Mouse (Mus musculus): ENCODE results near the gene Slc27a1. TPM values are rescaled to one million over a fixed set of nuclear protein-coding genes. Genes with fewer than 3 reads are reported as not detected.

Gene Slc27a1
- polyA plus RNA-seq, 1 experiment = 21.8 TPM

GRCm38 (mm10) chr8:71592374-71593170 lies 23.9 kb downstream of the Slc27a1 start:
- Histone ChIP-seq H3K9ac (ENCODE audit: low read depth, poor library complexity, severe bottlenecking) (peak overlapping the region; percentile 92), H3K36me3 (ENCODE audit: control insufficient read depth, insufficient read depth, low read length, poor library complexity, severe bottlenecking) (no peaks in the 10 kb centered on the region), H3K9me3 (replicated peaks; ENCODE audit: control insufficient read depth, insufficient read depth, low read length, poor library complexity, severe bottlenecking) (no peaks in the 10 kb centered on the region), H3K27me3 (ENCODE audit: control insufficient read depth, insufficient read depth, low read length, poor library complexity, severe bottlenecking) (no peaks in the 10 kb centered on the region), H3K4me3 (ENCODE audit: low read depth, low read length) (peak overlapping the region; percentile 80), H3K27ac (ENCODE audit: insufficient read depth, low read length) (peak overlapping the region; percentile 45), H3K4me1 (ENCODE audit: control insufficient read depth, insufficient read depth, low read length) (no peaks in the 10 kb centered on the region)
- TF ChIP-seq EP300 (IDR thresholded peaks at IDR 0.05; ENCODE audit: insufficient read depth, low read depth, low read length) (no peak), POLR2A (IDR thresholded peaks at IDR 0.05; ENCODE audit: insufficient read depth, low read length) (no peak), CTCF (IDR thresholded peaks at IDR 0.05; ENCODE audit: low read depth, low read length) (no peak)

- Histone ChIP-seq H3K9me3 (replicated peaks; ENCODE audit: control insufficient read depth, insufficient read depth, low read length, poor library complexity, severe bottlenecking) (no peaks in the 10 kb centered on the region), H3K36me3 (ENCODE audit: control insufficient read depth, insufficient read depth, low read length, poor library complexity, severe bottlenecking) (no peaks in the 10 kb centered on the region), H3K27me3 (ENCODE audit: control insufficient read depth, insufficient read depth, low read length, poor library complexity, severe bottlenecking) (no peaks in the 10 kb centered on the region), H3K27ac (ENCODE audit: insufficient read depth, low read length) (no peak overlapping the region), H3K4me3 (ENCODE audit: low read depth, low read length) (no peak overlapping the region), H3K4me1 (ENCODE audit: control insufficient read depth, insufficient read depth, low read length) (no peaks in the 10 kb centered on the region), H3K9ac (ENCODE audit: low read depth, poor library complexity, severe bottlenecking) (no peak overlapping the region)
- no peak for TF ChIP-seq CTCF (IDR thresholded peaks at IDR 0.05; ENCODE audit: low read depth, low read length)
- no peak for TF ChIP-seq EP300 (IDR thresholded peaks at IDR 0.05; ENCODE audit: insufficient read depth, low read depth, low read length)
- TF ChIP-seq POLR2A (IDR thresholded peaks at IDR 0.05; ENCODE audit: insufficient read depth, low read length) = no peak
Measured at GRCm38 (mm10) chr8:71593556-71594323, 25.1 kb downstream of the Slc27a1 start.

DNA sequence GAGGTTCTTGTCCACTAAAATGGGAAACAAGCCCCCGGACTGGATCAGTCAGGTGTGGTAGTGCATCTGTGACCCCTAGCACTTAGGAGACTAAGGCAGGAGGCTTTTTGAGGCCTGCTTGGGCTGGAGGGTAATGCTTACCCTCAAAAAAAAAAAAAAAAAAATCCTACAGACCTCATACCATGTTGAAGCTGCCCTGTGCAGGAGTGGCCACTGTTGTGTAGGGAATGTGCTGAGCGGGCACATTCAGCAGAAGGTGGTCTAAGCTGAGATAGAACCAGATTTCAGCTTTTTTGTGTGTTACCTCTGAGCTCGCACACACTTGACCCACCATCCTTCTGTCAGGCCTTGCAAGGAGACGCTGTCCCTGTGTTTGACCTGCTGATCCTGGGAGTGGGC lies 25.6 kb downstream of the Slc27a1 start:
- H3K9me3 ChIP-seq (replicated peaks; ENCODE audit: control insufficient read depth, insufficient read depth, low read length, poor library complexity, severe bottlenecking) = no peaks in the 10 kb centered on the region
- H3K27ac ChIP-seq (ENCODE audit: insufficient read depth, low read length) = no peak overlapping the region
- no peaks in the 10 kb centered on the region for H3K27me3 ChIP-seq (ENCODE audit: control insufficient read depth, insufficient read depth, low read length, poor library complexity, severe bottlenecking)
- H3K9ac ChIP-seq (ENCODE audit: low read depth, poor library complexity, severe bottlenecking) = no peak overlapping the region
- H3K36me3 ChIP-seq (ENCODE audit: control insufficient read depth, insufficient read depth, low read length, poor library complexity, severe bottlenecking) = no peaks in the 10 kb centered on the region
- H3K4me1 ChIP-seq (ENCODE audit: control insufficient read depth, insufficient read depth, low read length) = no peaks in the 10 kb centered on the region
- H3K4me3 ChIP-seq (ENCODE audit: low read depth, low read length) = no peak overlapping the region
- TF ChIP-seq EP300 (IDR thresholded peaks at IDR 0.05; ENCODE audit: insufficient read depth, low read depth, low read length) (no peak), CTCF (IDR thresholded peaks at IDR 0.05; ENCODE audit: low read depth, low read length) (no peak), POLR2A (IDR thresholded peaks at IDR 0.05; ENCODE audit: insufficient read depth, low read length) (no peak)

GRCm38 (mm10) chr8:71595862-71596261 lies 27.2 kb downstream of the Slc27a1 start:
- TF ChIP-seq POLR2A (IDR thresholded peaks at IDR 0.05; ENCODE audit: insufficient read depth, low read length) (no peak), CTCF (IDR thresholded peaks at IDR 0.05; ENCODE audit: low read depth, low read length) (peak; percentile 99), EP300 (IDR thresholded peaks at IDR 0.05; ENCODE audit: insufficient read depth, low read depth, low read length) (peak; percentile 47; the same call in 1 of the 2 replicates)
- no peak overlapping the region for H3K27ac ChIP-seq (ENCODE audit: insufficient read depth, low read length)
- no peaks in the 10 kb centered on the region for H3K9me3 ChIP-seq (replicated peaks; ENCODE audit: control insufficient read depth, insufficient read depth, low read length, poor library complexity, severe bottlenecking)
- no peaks in the 10 kb centered on the region for H3K4me1 ChIP-seq (ENCODE audit: control insufficient read depth, insufficient read depth, low read length)
- no peaks in the 10 kb centered on the region for H3K27me3 ChIP-seq (ENCODE audit: control insufficient read depth, insufficient read depth, low read length, poor library complexity, severe bottlenecking)
- no peaks in the 10 kb centered on the region for H3K36me3 ChIP-seq (ENCODE audit: control insufficient read depth, insufficient read depth, low read length, poor library complexity, severe bottlenecking)
- no peak overlapping the region for H3K9ac ChIP-seq (ENCODE audit: low read depth, poor library complexity, severe bottlenecking)
- H3K4me3 ChIP-seq (ENCODE audit: low read depth, low read length) = no peak overlapping the region

DNA sequence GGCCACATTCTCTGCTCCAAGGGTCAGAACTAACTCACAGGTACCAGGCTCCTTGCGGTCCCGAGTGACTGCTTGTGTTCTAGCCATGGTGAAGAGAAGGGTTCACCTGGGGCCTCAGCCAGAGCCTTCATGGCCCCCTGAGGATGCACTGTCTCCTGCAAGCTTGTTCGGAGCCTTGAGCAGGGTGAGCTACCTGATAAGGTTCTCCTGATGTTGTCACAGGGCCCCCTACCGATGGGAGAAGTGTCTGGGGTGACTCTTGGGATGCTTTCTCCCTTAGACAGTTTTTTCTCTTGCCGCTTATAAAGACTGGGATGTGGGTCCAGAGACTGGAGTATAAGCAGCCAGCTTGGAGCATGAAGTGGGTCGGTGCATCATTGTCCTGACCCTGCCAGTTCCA lies 27.7 kb downstream of the Slc27a1 start:
- Histone ChIP-seq H3K27ac (ENCODE audit: insufficient read depth, low read length) (no peak overlapping the region), H3K9ac (ENCODE audit: low read depth, poor library complexity, severe bottlenecking) (no peak overlapping the region), H3K36me3 (ENCODE audit: control insufficient read depth, insufficient read depth, low read length, poor library complexity, severe bottlenecking) (no peaks in the 10 kb centered on the region), H3K4me3 (ENCODE audit: low read depth, low read length) (no peak overlapping the region), H3K27me3 (ENCODE audit: control insufficient read depth, insufficient read depth, low read length, poor library complexity, severe bottlenecking) (no peaks in the 10 kb centered on the region), H3K9me3 (replicated peaks; ENCODE audit: control insufficient read depth, insufficient read depth, low read length, poor library complexity, severe bottlenecking) (no peaks in the 10 kb centered on the region), H3K4me1 (ENCODE audit: control insufficient read depth, insufficient read depth, low read length) (no peaks in the 10 kb centered on the region)
- no peak for TF ChIP-seq POLR2A (IDR thresholded peaks at IDR 0.05; ENCODE audit: insufficient read depth, low read length)
- peak; percentile 8 for TF ChIP-seq CTCF (IDR thresholded peaks at IDR 0.05; ENCODE audit: low read depth, low read length)

DNA sequence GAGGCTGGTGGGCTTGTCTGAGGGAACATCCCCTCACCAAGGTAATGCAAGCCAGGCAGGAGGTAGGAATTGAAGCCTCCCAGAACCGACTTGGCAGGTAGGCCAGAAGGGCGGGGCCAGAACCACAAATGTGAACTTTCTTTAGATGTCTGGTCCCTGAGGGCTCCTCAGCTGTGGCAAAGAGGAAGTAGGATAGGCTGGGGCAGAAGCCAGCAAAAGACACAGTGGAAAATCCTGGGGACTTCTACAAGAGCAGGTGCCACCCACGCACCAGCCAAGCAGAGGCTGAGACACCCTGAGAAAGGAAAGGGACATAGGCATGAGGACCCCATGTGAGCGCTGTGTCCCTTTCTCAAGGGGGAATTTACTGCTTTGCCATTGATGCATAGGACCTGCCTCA lies 28.1 kb downstream of the Slc27a1 start:
- no peak for TF ChIP-seq EP300 (IDR thresholded peaks at IDR 0.05; ENCODE audit: insufficient read depth, low read depth, low read length)
- no peak for TF ChIP-seq POLR2A (IDR thresholded peaks at IDR 0.05; ENCODE audit: insufficient read depth, low read length)
- no peak for TF ChIP-seq CTCF (IDR thresholded peaks at IDR 0.05; ENCODE audit: low read depth, low read length)
- Histone ChIP-seq H3K4me1 (ENCODE audit: control insufficient read depth, insufficient read depth, low read length) (no peaks in the 10 kb centered on the region), H3K9me3 (replicated peaks; ENCODE audit: control insufficient read depth, insufficient read depth, low read length, poor library complexity, severe bottlenecking) (no peaks in the 10 kb centered on the region), H3K9ac (ENCODE audit: low read depth, poor library complexity, severe bottlenecking) (no peak overlapping the region), H3K4me3 (ENCODE audit: low read depth, low read length) (no peak overlapping the region), H3K27me3 (ENCODE audit: control insufficient read depth, insufficient read depth, low read length, poor library complexity, severe bottlenecking) (no peaks in the 10 kb centered on the region), H3K36me3 (ENCODE audit: control insufficient read depth, insufficient read depth, low read length, poor library complexity, severe bottlenecking) (no peaks in the 10 kb centered on the region), H3K27ac (ENCODE audit: insufficient read depth, low read length) (no peak overlapping the region)
